In the genomic region with DNA sequence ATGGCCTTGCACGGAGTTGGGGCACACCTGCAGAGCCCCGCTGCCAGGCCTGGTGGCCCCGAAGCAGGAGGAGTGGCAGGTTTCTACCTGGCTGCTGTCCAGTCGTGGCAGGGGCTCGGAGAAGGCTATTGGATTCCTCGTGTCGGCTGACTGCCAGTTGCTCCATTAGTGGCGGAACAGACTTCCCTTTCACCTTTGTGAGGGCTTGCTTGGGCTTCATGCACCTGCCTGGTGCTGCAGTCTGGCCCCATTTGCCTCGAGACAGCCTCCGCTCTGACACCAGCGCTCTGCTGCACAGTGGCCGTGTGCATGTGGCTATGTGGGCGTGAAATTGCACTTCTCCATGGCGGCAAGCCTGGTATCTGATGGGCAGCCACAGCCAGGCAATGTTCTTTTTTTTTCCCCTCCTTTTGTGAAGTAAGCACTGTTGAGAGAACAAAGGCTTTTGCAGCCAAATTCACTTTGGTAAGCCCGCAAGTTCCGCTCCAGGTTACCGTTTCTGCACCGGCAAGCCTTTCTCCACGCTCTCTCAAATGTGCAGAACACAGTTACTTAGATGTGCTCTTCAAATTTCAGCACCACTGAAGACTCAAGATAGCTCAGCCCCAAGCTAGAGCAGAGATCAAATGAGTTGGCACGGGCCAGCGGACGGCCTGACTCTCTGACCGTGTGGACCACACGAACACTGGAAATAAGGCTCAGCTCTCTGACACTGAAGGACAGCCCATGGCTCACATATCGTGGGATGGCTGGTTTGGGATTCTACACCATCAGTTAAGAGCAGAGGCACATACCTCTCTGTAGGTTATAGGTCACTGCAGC, we compare ENCODE assay signal across 8 mouse cellular contexts.
DNase-seq lines count a peak whose midpoint lies in the region; ATAC-seq lines count a peak whose summit lies in the region.

No protein-coding gene starts in this region.

- H3K27ac ChIP-seq in forebrain, embryonic 14.5 days (ENCODE audit: low read depth, low read length) = no peak overlapping the region
- H3K27ac ChIP-seq in forebrain, embryonic 13.5 days = no peak overlapping the region

- ATAC-seq in forebrain, embryonic 14.5 days = peak; percentile 42; the same call in 1 of the 2 replicates
- no peak for ATAC-seq in forebrain, embryonic 13.5 days

- no peak overlapping the region for H3K9ac ChIP-seq in forebrain, embryonic 14.5 days (ENCODE audit: low read length)
- no peak overlapping the region for H3K9ac ChIP-seq in forebrain, embryonic 13.5 days

- H3K9me3 ChIP-seq in forebrain, embryonic 14.5 days (replicated peaks; ENCODE audit: control insufficient read depth, low read length) = no peaks in the 10 kb centered on the region
- H3K9me3 ChIP-seq in forebrain, embryonic 13.5 days (replicated peaks) = no peaks in the 10 kb centered on the region

- H3K4me2 ChIP-seq in forebrain, embryonic 14.5 days (ENCODE audit: low read length) = no peak overlapping the region
- H3K4me2 ChIP-seq in forebrain, embryonic 13.5 days = no peak overlapping the region

- H3K4me1 ChIP-seq in forebrain, embryonic 14.5 days (ENCODE audit: control insufficient read depth, insufficient read depth, low read length) = no peaks in the 10 kb centered on the region
- H3K4me1 ChIP-seq in forebrain, embryonic 13.5 days = peaks cover 6% of the 10 kb centered on the region; the same call in 1 of the 2 replicates

- WGBS in forebrain, embryonic 14.5 days = 59% methylated on average over 25 of the region's 25 CpGs
- 71% methylated on average over 25 of the region's 25 CpGs for WGBS in forebrain, embryonic 13.5 days

- H3K27me3 ChIP-seq in forebrain, embryonic 14.5 days (replicated peaks; ENCODE audit: control insufficient read depth, insufficient read depth, low read length) = no peaks in the 10 kb centered on the region
- H3K27me3 ChIP-seq in forebrain, embryonic 13.5 days = no peaks in the 10 kb centered on the region

- peak; percentile 24 for DNase-seq in forebrain, embryonic 14.5 days (ENCODE audit: low spot score)
- peak; percentile 62 for DNase-seq in fat pad, adult 2 months (ENCODE audit: extremely low read depth, low read depth, low spot score)
- peak; percentile 43 to 67 for DNase-seq in kidney, postnatal 36 days
- peak; percentile 30 for DNase-seq in lung, postnatal 36 days
- peak; percentile 45 for DNase-seq in telencephalon, adult 2 months (ENCODE audit: low read depth, low spot score)
- no peak for DNase-seq in adipocyte (ENCODE audit: low spot score)
- no peak for DNase-seq in adrenal gland, postnatal 10 days

- no peak overlapping the region for H3K4me3 ChIP-seq in forebrain, embryonic 14.5 days (ENCODE audit: low read depth, low read length)
- no peak overlapping the region for H3K4me3 ChIP-seq in forebrain, embryonic 13.5 days

- H3K36me3 ChIP-seq in forebrain, embryonic 14.5 days (ENCODE audit: control insufficient read depth, insufficient read depth, low read length) = no peaks in the 10 kb centered on the region
- no peaks in the 10 kb centered on the region for H3K36me3 ChIP-seq in forebrain, embryonic 13.5 days (ENCODE audit: poor library complexity, severe bottlenecking)

Comparison
In these comparisons a context has a peak if more than half of its experiments do, and no peak if none do; other contexts are left out.
1. DNase-seq: peak in forebrain, embryonic 14.5 days (single experiment), fat pad, adult 2 months (single experiment), kidney, postnatal 36 days (2 of 2), lung, postnatal 36 days (single experiment) and telencephalon, adult 2 months (single experiment); none in adipocyte (single experiment) and adrenal gland, postnatal 10 days (single experiment).